Mouse (Mus musculus) liver, embryonic 14.5 days (tissue): Measurements from ENCODE around the gene Mn1.

Experiments
- CTCF ChIP-seq: IDR thresholded peaks from 2 replicates; pipeline ENCODE4 v1.5.1; 2016; ENCODE audit warnings: antibody characterized with exemption, low read depth, control low read depth
- EP300 ChIP-seq: IDR thresholded peaks from 2 replicates; pipeline ENCODE4 v1.6.1; 2016; ENCODE audit warnings: antibody characterized with exemption, low read depth

DNA sequence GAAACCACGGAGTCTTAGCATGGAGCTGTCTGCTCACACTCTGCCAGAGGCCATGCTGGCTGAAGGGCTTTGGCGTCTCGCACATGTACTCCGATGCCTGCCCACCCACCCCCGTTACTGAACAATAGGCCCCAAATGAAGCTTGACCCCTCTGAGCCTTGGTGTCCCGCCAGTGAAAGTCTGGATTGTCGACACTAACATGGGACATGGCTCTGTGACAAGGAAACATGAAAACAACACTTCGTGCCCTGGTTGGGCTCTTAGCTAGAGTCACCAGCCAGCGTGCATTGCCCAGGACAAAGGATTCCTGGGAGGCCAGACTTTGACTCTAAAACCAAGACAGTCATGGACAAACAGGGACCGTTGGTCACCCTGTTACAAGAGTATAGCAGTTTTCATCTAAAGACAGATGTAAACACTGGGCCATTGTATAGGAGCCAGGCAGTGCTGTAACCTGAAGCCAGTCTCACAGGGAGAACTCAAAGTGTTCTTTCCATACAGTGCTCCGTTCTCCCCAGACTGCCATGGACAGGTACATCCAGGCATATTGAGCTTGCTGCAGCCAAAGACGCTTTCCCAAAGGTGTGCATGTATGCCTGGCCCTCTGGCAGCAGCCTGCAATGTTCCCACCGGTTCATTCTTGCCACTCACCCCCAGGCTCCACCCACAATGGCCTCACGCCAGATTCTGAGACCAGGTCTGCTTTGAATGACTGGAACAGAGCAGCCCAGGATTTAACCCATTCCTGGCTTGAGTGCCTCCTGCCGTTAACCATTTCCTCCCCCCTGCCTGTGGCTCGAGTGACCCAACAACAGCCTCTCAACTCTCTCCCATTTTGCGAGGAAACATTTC is 23.6 kb upstream of the Mn1 start:
- TF ChIP-seq EP300, result no peak
- TF ChIP-seq CTCF, result no peak
